Mouse (Mus musculus): ENCODE measurements around the gene Mmrn2. TPM values are rescaled to one million over a fixed set of nuclear protein-coding genes. Genes with fewer than 3 reads are reported as not detected.

Mmrn2 gene
- polyA plus RNA-seq, 1 experiment = 19.4 TPM

GRCm38 (mm10) chr14:34445348-34445747 is 70.1 kb downstream of the Mmrn2 start:
- Histone ChIP-seq H3K36me3 (ENCODE audit: control insufficient read depth, insufficient read depth, low read length) (0 out of 2 replicates have a peak, but pooled peaks cover 1% of the 10 kb centered on the region), H3K27me3 (replicated peaks; ENCODE audit: control insufficient read depth, insufficient read depth, low read length) (no peaks in the 10 kb centered on the region), H3K4me3 (ENCODE audit: insufficient read depth, low read depth, low read length) (no peak overlapping the region), H3K4me1 (ENCODE audit: control insufficient read depth, insufficient read depth, low read length) (no peaks in the 10 kb centered on the region; the same call in 1 of the 2 replicates), H3K27ac (ENCODE audit: insufficient read depth, low read depth, low read length) (no peak overlapping the region)
- TF ChIP-seq CTCF (conservative IDR thresholded peaks at IDR 0.05; ENCODE audit: insufficient read depth, insufficient read length, low read depth, low read length) (no peak), POLR2A (IDR thresholded peaks at IDR 0.05; ENCODE audit: low read depth, low read length) (no peak)
- no peak for DNase-seq
- WGBS = 73% methylated on average over 3 of the region's 3 CpGs

GRCm38 (mm10) chr14:34446624-34447023 is 71.4 kb downstream of the Mmrn2 start:
- 97% methylated on average over 6 of the region's 6 CpGs for WGBS
- no peak for DNase-seq
- Histone ChIP-seq H3K27ac (ENCODE audit: insufficient read depth, low read depth, low read length) (no peak overlapping the region), H3K4me3 (ENCODE audit: insufficient read depth, low read depth, low read length) (no peak overlapping the region), H3K4me1 (ENCODE audit: control insufficient read depth, insufficient read depth, low read length) (no peaks in the 10 kb centered on the region; the same call in 1 of the 2 replicates), H3K36me3 (ENCODE audit: control insufficient read depth, insufficient read depth, low read length) (no peaks in the 10 kb centered on the region), H3K27me3 (replicated peaks; ENCODE audit: control insufficient read depth, insufficient read depth, low read length) (no peaks in the 10 kb centered on the region)
- no peak for TF ChIP-seq POLR2A (IDR thresholded peaks at IDR 0.05; ENCODE audit: low read depth, low read length)

GRCm38 (mm10) chr14:34447659-34448058 is 72.4 kb downstream of the Mmrn2 start:
- TF ChIP-seq POLR2A (IDR thresholded peaks at IDR 0.05; ENCODE audit: low read depth, low read length) = no peak
- TF ChIP-seq CTCF (conservative IDR thresholded peaks at IDR 0.05; ENCODE audit: insufficient read depth, insufficient read length, low read depth, low read length) = no peak
- WGBS = 82% methylated on average over 4 of the region's 4 CpGs
- DNase-seq = no peak

GRCm38 (mm10) chr14:34448398-34448797 is 73.1 kb downstream of the Mmrn2 start:
- no peak for TF ChIP-seq POLR2A (IDR thresholded peaks at IDR 0.05; ENCODE audit: low read depth, low read length)
- no peak for TF ChIP-seq CTCF (conservative IDR thresholded peaks at IDR 0.05; ENCODE audit: insufficient read depth, insufficient read length, low read depth, low read length)
- no peak for DNase-seq
- Histone ChIP-seq H3K27ac (ENCODE audit: insufficient read depth, low read depth, low read length) (no peak overlapping the region), H3K4me3 (ENCODE audit: insufficient read depth, low read depth, low read length) (no peak overlapping the region), H3K4me1 (ENCODE audit: control insufficient read depth, insufficient read depth, low read length) (no peaks in the 10 kb centered on the region; the same call in 1 of the 2 replicates), H3K36me3 (ENCODE audit: control insufficient read depth, insufficient read depth, low read length) (no peaks in the 10 kb centered on the region), H3K27me3 (replicated peaks; ENCODE audit: control insufficient read depth, insufficient read depth, low read length) (no peaks in the 10 kb centered on the region)

More at GRCm38 (mm10) chr14:34447659-34448058, 72.4 kb downstream of the Mmrn2 start:
- Histone ChIP-seq H3K36me3 (ENCODE audit: control insufficient read depth, insufficient read depth, low read length) (no peaks in the 10 kb centered on the region), H3K27me3 (replicated peaks; ENCODE audit: control insufficient read depth, insufficient read depth, low read length) (no peaks in the 10 kb centered on the region), H3K4me3 (ENCODE audit: insufficient read depth, low read depth, low read length) (no peak overlapping the region), H3K27ac (ENCODE audit: insufficient read depth, low read depth, low read length) (no peak overlapping the region), H3K4me1 (ENCODE audit: control insufficient read depth, insufficient read depth, low read length) (no peaks in the 10 kb centered on the region; the same call in 1 of the 2 replicates)

- H3K27ac ChIP-seq (ENCODE audit: insufficient read depth, low read depth, low read length) = no peak overlapping the region
- DNase-seq = peak; percentile 65
- no peaks in the 10 kb centered on the region for H3K27me3 ChIP-seq (replicated peaks; ENCODE audit: control insufficient read depth, insufficient read depth, low read length)
- no peak overlapping the region for H3K4me3 ChIP-seq (ENCODE audit: insufficient read depth, low read depth, low read length)
- WGBS = 33% methylated on average over 9 of the region's 9 CpGs
- no peaks in the 10 kb centered on the region; the same call in 1 of the 2 replicates for H3K36me3 ChIP-seq (ENCODE audit: control insufficient read depth, insufficient read depth, low read length)
- no peaks in the 10 kb centered on the region; the same call in 1 of the 2 replicates for H3K4me1 ChIP-seq (ENCODE audit: control insufficient read depth, insufficient read depth, low read length)
- no peak for TF ChIP-seq POLR2A (IDR thresholded peaks at IDR 0.05; ENCODE audit: low read depth, low read length)
- TF ChIP-seq CTCF (conservative IDR thresholded peaks at IDR 0.05; ENCODE audit: insufficient read depth, insufficient read length, low read depth, low read length) = no peak
These were observed 74.5 kb downstream of the Mmrn2 start for GRCm38 (mm10) chr14:34449807-34450206.

- Histone ChIP-seq H3K27me3 (replicated peaks; ENCODE audit: control insufficient read depth, insufficient read depth, low read length) (no peaks in the 10 kb centered on the region), H3K36me3 (ENCODE audit: control insufficient read depth, insufficient read depth, low read length) (no peaks in the 10 kb centered on the region; the same call in 1 of the 2 replicates), H3K4me1 (ENCODE audit: control insufficient read depth, insufficient read depth, low read length) (no peaks in the 10 kb centered on the region; the same call in 1 of the 2 replicates), H3K4me3 (ENCODE audit: insufficient read depth, low read depth, low read length) (no peak overlapping the region), H3K27ac (ENCODE audit: insufficient read depth, low read depth, low read length) (no peak overlapping the region)
- WGBS = 75% methylated on average over 5 of the region's 5 CpGs
- no peak for TF ChIP-seq CTCF (conservative IDR thresholded peaks at IDR 0.05; ENCODE audit: insufficient read depth, insufficient read length, low read depth, low read length)
- no peak for TF ChIP-seq POLR2A (IDR thresholded peaks at IDR 0.05; ENCODE audit: low read depth, low read length)
- no peak for DNase-seq
These were observed 75.2 kb downstream of the Mmrn2 start for GRCm38 (mm10) chr14:34450451-34450850.

GRCm38 (mm10) chr14:34451872-34452271 is 76.6 kb downstream of the Mmrn2 start:
- H3K27ac ChIP-seq (ENCODE audit: insufficient read depth, low read depth, low read length) = no peak overlapping the region
- TF ChIP-seq CTCF (conservative IDR thresholded peaks at IDR 0.05; ENCODE audit: insufficient read depth, insufficient read length, low read depth, low read length) (no peak), POLR2A (IDR thresholded peaks at IDR 0.05; ENCODE audit: low read depth, low read length) (no peak)
- no peaks in the 10 kb centered on the region for H3K27me3 ChIP-seq (replicated peaks; ENCODE audit: control insufficient read depth, insufficient read depth, low read length)
- H3K36me3 ChIP-seq (ENCODE audit: control insufficient read depth, insufficient read depth, low read length) = no peaks in the 10 kb centered on the region; the same call in 1 of the 2 replicates
- no peak overlapping the region for H3K4me3 ChIP-seq (ENCODE audit: insufficient read depth, low read depth, low read length)
- H3K4me1 ChIP-seq (ENCODE audit: control insufficient read depth, insufficient read depth, low read length) = no peaks in the 10 kb centered on the region; the same call in 1 of the 2 replicates
- no peak for DNase-seq
